Mouse (Mus musculus): Measurements from ENCODE around the gene Apod.

DNA sequence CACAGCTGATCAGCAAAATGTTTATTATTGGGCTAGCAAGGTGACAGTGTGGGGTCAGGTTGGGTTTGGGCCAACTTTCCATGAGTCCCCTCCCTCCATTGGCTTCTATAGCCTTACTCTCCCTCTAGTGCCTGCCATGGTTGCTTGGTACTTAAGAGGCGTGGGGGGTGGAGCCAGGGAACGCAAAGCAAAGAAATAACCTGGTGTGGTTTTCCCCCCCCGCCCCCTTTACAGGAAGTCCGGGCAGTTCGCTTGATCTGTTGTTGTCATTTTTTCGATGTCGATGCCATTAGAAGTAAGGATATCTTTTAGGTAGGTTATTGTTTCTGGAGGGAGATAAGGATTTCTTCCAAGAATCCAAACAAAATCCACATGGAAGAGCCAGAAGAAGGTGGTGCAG lies 17.5 kb downstream of the Apod start:
- TF ChIP-seq CTCF (IDR thresholded peaks at IDR 0.05; ENCODE audit: low read depth, low read length) (no peak), POLR2A (IDR thresholded peaks at IDR 0.05; ENCODE audit: extremely low read depth, insufficient read depth, low read length) (no peak)
